Mouse (Mus musculus) lung, postnatal 0 days (tissue): Measurements from ENCODE around the gene Spaca1. TPM values are rescaled to one million over a fixed set of nuclear protein-coding genes. Genes with fewer than 3 reads are reported as not detected.
"Not testable (repeated sequence)": the region's sequence is repeated elsewhere in the genome, so short reads cannot be mapped to it uniquely, and the experiment has no call there.

Source experiments
- ATAC-seq: fragments of 200-750 bp; cut with Nextera tagmentation; 2 replicates; pipeline ENCODE4 v1.8.0; 2017; ENCODE audit warnings: moderate library complexity
- DNase-seq: peaks from one replicate; pipeline ENCODE4 v3.0.0-alpha.2; 2016; ENCODE audit warnings: low spot score
- H3K27ac ChIP-seq: fragments of 300-500 bp; sonication (generic); 2 replicates; pipeline ENCODE4 v1.5.1; 2014; ENCODE audit warnings: antibody characterized with exemption, mild to moderate bottlenecking, low read length, mixed read lengths
- H3K27me3 ChIP-seq: fragments of 300-500 bp; sonication (generic); replicated peaks from 2 replicates; pipeline ENCODE4 v1.6.1; 2014; ENCODE audit warnings: low read length, mixed read lengths; ENCODE audit not compliant: insufficient read depth
- H3K36me3 ChIP-seq: fragments of 300-500 bp; sonication (generic); 2 replicates; pipeline ENCODE4 v1.6.1; 2014; ENCODE audit warnings: low read length, mixed read lengths; ENCODE audit not compliant: insufficient read depth
- H3K4me1 ChIP-seq: fragments of 300-500 bp; sonication (generic); 2 replicates; pipeline ENCODE4 v1.6.1; 2014; ENCODE audit warnings: antibody characterized with exemption, low read depth, low read length, mixed read lengths; ENCODE audit not compliant: insufficient read depth
- H3K4me2 ChIP-seq: fragments of 300-500 bp; sonication (generic); replicated peaks from 2 replicates; pipeline ENCODE4 v1.6.1; 2014; ENCODE audit warnings: low read depth, mild to moderate bottlenecking, low read length, moderate library complexity, mixed read lengths
- H3K4me3 ChIP-seq: fragments of 300-500 bp; sonication (generic); 2 replicates; pipeline ENCODE4 v1.5.1; 2014; ENCODE audit warnings: low read depth, low read length
- H3K9ac ChIP-seq: fragments of 300-500 bp; sonication (generic); replicated peaks from 2 replicates; pipeline ENCODE4 v1.6.1; 2014; ENCODE audit warnings: low read depth, mild to moderate bottlenecking
- H3K9me3 ChIP-seq: fragments of 300-500 bp; sonication (generic); 2 replicates; pipeline ENCODE4 v1.6.1; 2016; ENCODE audit warnings: low read length, mixed read lengths
- CTCF ChIP-seq: IDR thresholded peaks from 2 replicates; pipeline ENCODE4 v1.5.1; 2016; ENCODE audit warnings: antibody characterized with exemption, mild to moderate bottlenecking
- EP300 ChIP-seq: IDR thresholded peaks from 2 replicates; pipeline ENCODE4 v1.6.1; 2016; ENCODE audit warnings: antibody characterized with exemption, mild to moderate bottlenecking, control low read depth
- WGBS: fragments of 180-500 bp; shearing (Covaris S2); extraction: QIAGEN DNeasy Blood & Tissue Kit; methylation state at CpG from one replicate; pipeline ENCODE4 v1.1.7; 2014; 5-methylcytosine and 5-hydroxymethylcytosine counted together
- polyA plus RNA-seq: library from polyadenylated mRNA; unstranded; fragments of >200 nt; fragmentation: Nextera tagmentation; extraction: Ambion mirVana; gene quantifications from 2 replicates; pipeline ENCODE4 v1.2.1, GENCODE M21; 2015

Gene Spaca1
- 0.62 and 0.86 TPM in 2 replicates for polyA plus RNA-seq

- Histone ChIP-seq H3K4me3 (no peak within 1 kb of the TSS), H3K4me2 (peak within 1 kb of the TSS; percentile 47), H3K27me3 (no peaks in the 10 kb centered on the region), H3K36me3 (no peaks in the 10 kb centered on the region), H3K27ac (no peak within 1 kb of the TSS), H3K4me1 (no peaks in the 10 kb centered on the region), H3K9me3 (no peaks in the 10 kb centered on the region), H3K9ac (no peak within 1 kb of the TSS)
- no peak for TF ChIP-seq CTCF
- no peak for TF ChIP-seq EP300
- WGBS: 48% methylated on average over 43 of the region's 46 CpGs
- ATAC-seq (no peak), DNase-seq (no peak)
Measured at GRCm38 (mm10) chr4:34049571-34050255, at the start of gene Spaca1. Gene Spaca1 (minus strand): TSS chr4:34050191.

- H3K4me2 ChIP-seq, H3K9ac ChIP-seq, H3K4me3 ChIP-seq, H3K4me1 ChIP-seq, H3K36me3 ChIP-seq, ATAC-seq, H3K27ac ChIP-seq, DNase-seq, H3K9me3 ChIP-seq, H3K27me3 ChIP-seq: not testable (repeated sequence)
- WGBS: 78% methylated on average over 5 of the region's 5 CpGs
Measured at GRCm38 (mm10) chr4:34087286-34087685, 37.3 kb upstream of the Spaca1 start.

GRCm38 (mm10) chr4:34081064-34081463, 31.1 kb upstream of the Spaca1 start:
- Histone ChIP-seq H3K4me3 (no peak overlapping the region), H3K36me3 (no peaks in the 10 kb centered on the region), H3K27me3 (no peaks in the 10 kb centered on the region), H3K9ac (no peak overlapping the region), H3K4me2 (no peak overlapping the region), H3K4me1 (no peaks in the 10 kb centered on the region), H3K9me3 (no peaks in the 10 kb centered on the region), H3K27ac (no peak overlapping the region)
- TF ChIP-seq CTCF (no peak), EP300 (no peak)
- WGBS: 63% methylated on average over 3 of the region's 3 CpGs
- DNase-seq: no peak
- ATAC-seq: no peak

- Histone ChIP-seq H3K4me2 (no peak overlapping the region), H3K27me3 (no peaks in the 10 kb centered on the region), H3K27ac (no peak overlapping the region), H3K4me1 (no peaks in the 10 kb centered on the region), H3K4me3 (no peak overlapping the region), H3K9me3 (no peaks in the 10 kb centered on the region), H3K9ac (no peak overlapping the region), H3K36me3 (no peaks in the 10 kb centered on the region)
- DNase-seq: no peak
- no peak for TF ChIP-seq CTCF
- TF ChIP-seq EP300: no peak
- no peak for ATAC-seq
- WGBS: 76% methylated on average over 2 of the region's 5 CpGs
Measured at GRCm38 (mm10) chr4:34069002-34069401, 19.0 kb upstream of the Spaca1 start.

- Histone ChIP-seq H3K9ac (no peak overlapping the region), H3K27ac (no peak overlapping the region), H3K4me3 (no peak overlapping the region), H3K9me3 (no peaks in the 10 kb centered on the region), H3K4me1 (no peaks in the 10 kb centered on the region), H3K27me3 (no peaks in the 10 kb centered on the region), H3K36me3 (no peaks in the 10 kb centered on the region), H3K4me2 (no peak overlapping the region)
- ATAC-seq: no peak
- 50% methylated on average over 1 of the region's 1 CpGs for WGBS
- DNase-seq: no peak
- TF ChIP-seq EP300 (no peak), CTCF (no peak)
Measured at GRCm38 (mm10) chr4:34058320-34058719, 8.3 kb upstream of the Spaca1 start.

- Histone ChIP-seq H3K4me2 (no peak overlapping the region), H3K9ac (no peak overlapping the region), H3K4me3 (no peak overlapping the region), H3K9me3 (no peaks in the 10 kb centered on the region), H3K27ac (no peak overlapping the region), H3K4me1 (no peaks in the 10 kb centered on the region), H3K27me3 (no peaks in the 10 kb centered on the region), H3K36me3 (no peaks in the 10 kb centered on the region)
- TF ChIP-seq EP300 (no peak), CTCF (no peak)
- WGBS: 87% methylated on average over 2 of the region's 2 CpGs
- ATAC-seq (no peak), DNase-seq (no peak)
Measured at GRCm38 (mm10) chr4:34026771-34027170, 23.2 kb downstream of the Spaca1 start.

- Histone ChIP-seq H3K4me3 (no peak overlapping the region), H3K4me2 (no peak overlapping the region), H3K4me1 (no peaks in the 10 kb centered on the region), H3K27ac (no peak overlapping the region), H3K27me3 (no peaks in the 10 kb centered on the region), H3K9me3 (no peaks in the 10 kb centered on the region), H3K36me3 (no peaks in the 10 kb centered on the region), H3K9ac (no peak overlapping the region)
- 49% methylated on average over 2 of the region's 2 CpGs for WGBS
- DNase-seq: no peak
- no peak for ATAC-seq
- TF ChIP-seq CTCF (no peak), EP300 (no peak)
Measured at GRCm38 (mm10) chr4:34021456-34021855, 28.5 kb downstream of the Spaca1 start.
